Mouse (Mus musculus) brain, embryonic 14.5 days (tissue): ENCODE data around the gene Mta1.

Source experiments
- CTCF ChIP-seq: fragments of 200-500 bp; IDR thresholded peaks from 2 replicates; pipeline ENCODE4 v1.5.1; 2012; ENCODE audit warnings: inconsistent platforms, mild to moderate bottlenecking, moderate library complexity, borderline replicate concordance; ENCODE audit not compliant: insufficient read depth, insufficient read length; ENCODE audit errors: extremely low read depth
- POLR2A ChIP-seq: fragments of 200-500 bp; IDR thresholded peaks from 2 replicates; pipeline ENCODE4 v1.6.1; 2012; ENCODE audit warnings: mild to moderate bottlenecking, inconsistent platforms, borderline replicate concordance; ENCODE audit not compliant: poor library complexity, insufficient read depth, insufficient read length, severe bottlenecking; ENCODE audit errors: extremely low read depth

DNA sequence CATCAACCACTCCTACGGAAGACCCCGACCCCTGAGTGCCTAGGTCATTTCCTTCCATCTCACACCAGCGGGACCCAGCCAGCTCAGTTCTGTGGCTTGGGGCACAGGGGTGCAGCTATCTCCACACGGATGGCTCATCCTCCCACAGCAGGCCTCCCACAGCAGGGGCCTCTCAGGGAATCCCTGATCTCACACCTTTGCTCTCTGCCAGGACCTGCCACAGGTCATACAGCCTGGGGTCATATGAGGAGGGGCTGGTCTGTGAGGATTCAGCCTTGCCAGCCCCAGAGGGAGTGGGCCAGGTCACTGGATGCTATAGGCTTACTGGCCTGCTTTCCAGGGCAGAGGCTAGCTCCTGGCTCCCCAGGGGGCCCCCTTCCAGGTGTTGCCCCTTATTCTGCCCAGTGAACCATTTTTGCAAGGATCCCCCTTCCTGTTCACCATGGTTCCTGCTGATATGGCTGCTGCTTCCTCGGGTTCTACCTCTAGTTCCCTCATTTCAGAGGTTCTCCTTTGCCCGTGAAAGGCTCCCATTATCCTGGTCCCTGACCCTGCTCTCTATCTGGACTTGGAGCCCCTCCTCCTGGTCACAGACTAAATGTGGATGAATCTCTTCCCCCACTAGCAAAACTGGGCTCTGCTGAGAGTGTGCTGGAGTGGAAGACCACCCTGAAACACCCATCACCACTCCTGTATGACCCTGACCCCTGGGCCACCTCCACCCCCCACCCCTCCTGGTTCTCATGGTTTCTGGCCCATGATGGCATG lies 1.6 kb downstream of the Mta1 start:
- TF ChIP-seq CTCF = no peak
- no peak for TF ChIP-seq POLR2A
